Mouse (Mus musculus) cerebellum, adult 2 months (tissue): Measurements from ENCODE around the gene Best1.

Experiments
- CTCF ChIP-seq: fragments of 200-500 bp; IDR thresholded peaks from 2 replicates; pipeline ENCODE4 v1.5.1; 2011; ENCODE audit warnings: low read depth, mild to moderate bottlenecking, control low read depth, low read length, moderate library complexity, borderline replicate concordance; ENCODE audit not compliant: insufficient read depth
- POLR2A ChIP-seq: fragments of 200-500 bp; IDR thresholded peaks from 2 replicates; pipeline ENCODE4 v1.6.1; 2011; ENCODE audit warnings: low read length, control low read depth, borderline replicate concordance; ENCODE audit not compliant: insufficient read depth

DNA sequence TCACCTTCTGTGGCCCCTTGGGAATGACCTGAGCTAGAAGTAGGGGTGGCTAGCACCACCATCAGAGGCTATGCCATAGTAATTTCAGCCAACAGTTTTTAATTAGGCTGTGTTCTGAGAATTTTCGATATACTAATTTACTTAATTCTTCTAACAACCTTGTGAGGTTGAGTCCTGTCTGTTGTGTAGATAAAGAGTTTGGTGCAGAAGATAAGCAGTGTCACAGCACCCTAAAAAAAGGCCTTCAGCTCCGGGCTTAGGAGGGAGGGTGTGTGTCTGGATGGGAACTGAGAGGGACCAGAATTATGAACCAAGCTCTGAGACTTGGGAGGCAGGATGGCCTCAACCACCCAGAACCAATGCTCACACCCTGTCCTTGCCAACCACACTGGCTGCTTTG is 44.3 kb upstream of the Best1 start:
- no peak for TF ChIP-seq CTCF
- no peak for TF ChIP-seq POLR2A
